Mouse (Mus musculus): ENCODE results near the gene Lcn11.

Gene Lcn11

DNA sequence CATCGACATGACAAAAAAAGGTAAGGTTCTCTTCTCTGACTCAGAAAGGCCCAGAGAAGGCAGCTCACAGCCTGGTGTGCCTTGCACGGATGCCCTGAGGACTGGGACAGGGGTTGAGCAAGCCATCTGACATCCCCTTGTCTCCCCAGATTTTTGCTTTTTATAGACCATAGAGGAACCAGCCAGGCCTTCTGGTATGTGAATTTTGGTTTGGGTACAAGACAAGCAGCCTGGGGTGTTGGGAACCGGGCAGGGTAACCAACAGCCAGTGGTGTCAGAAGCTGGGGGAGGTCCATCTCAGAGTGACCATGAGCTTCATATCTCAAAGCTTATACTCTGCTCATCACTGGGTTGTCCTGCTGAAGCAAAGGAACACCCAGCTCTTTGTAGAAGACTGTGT, 47.9 kb downstream of the Lcn11 start:
- no peak for DNase-seq (ENCODE audit: low spot score in 2 of 2)

DNA sequence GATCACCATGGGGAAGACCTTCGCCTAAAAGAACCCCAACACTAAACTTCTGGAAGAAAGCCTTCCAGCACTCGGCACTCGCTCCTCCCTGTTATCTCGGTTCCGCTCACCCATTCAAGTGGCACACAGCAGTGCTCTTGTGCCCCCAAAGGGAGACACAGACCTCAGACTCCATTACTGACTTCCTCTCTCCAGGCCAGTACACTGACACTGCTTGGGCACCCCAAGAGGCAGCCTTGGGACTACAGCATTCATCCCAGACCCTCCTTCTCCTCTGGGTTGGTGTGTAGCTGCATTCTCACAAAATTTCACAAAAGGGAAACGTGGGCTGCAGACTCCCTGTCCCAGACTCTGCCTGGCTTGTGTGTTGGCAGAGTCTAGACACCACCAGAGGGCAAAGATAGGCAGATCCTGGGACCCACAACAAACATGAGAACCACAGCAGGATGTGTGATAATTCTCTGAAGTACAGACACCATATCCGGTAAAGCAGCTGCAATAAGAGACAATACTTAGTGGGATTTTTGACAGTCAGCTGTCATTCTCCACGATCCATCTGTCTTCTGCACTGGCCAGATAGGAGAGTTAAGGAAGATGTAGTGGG, 51.6 kb downstream of the Lcn11 start:
- no peak for DNase-seq (ENCODE audit: low spot score in 2 of 2)

All from left cerebral cortex, adult 9 months (tissue).